Mouse (Mus musculus) midbrain, embryonic 11.5 days (tissue): Measurements from ENCODE around the gene Zfp318. TPM values are rescaled to one million over a fixed set of nuclear protein-coding genes. Genes with fewer than 3 reads are reported as not detected.

Experiments used
- ATAC-seq: fragments of 200-750 bp; cut with Nextera tagmentation; 2 replicates; pipeline ENCODE4 v1.8.0; 2017; ENCODE audit warnings: moderate TSS enrichment, moderate library complexity; ENCODE audit not compliant: low FRiP score
- DNase-seq: peaks from one replicate; pipeline ENCODE4 v3.0.0; 2015; ENCODE audit warnings: low spot score; ENCODE audit errors: missing footprints
- H3K27ac ChIP-seq: fragments of 300-500 bp; sonication (generic); 2 replicates; pipeline ENCODE4 v1.5.1; 2014; ENCODE audit warnings: low read depth, low read length
- H3K27me3 ChIP-seq: fragments of 300-500 bp; sonication (generic); 2 replicates; pipeline ENCODE4 v1.6.1; 2014; ENCODE audit warnings: mild to moderate bottlenecking, low read length, moderate library complexity, mixed read lengths; ENCODE audit not compliant: control insufficient read depth, insufficient read depth
- H3K36me3 ChIP-seq: fragments of 300-500 bp; sonication (generic); 2 replicates; pipeline ENCODE4 v1.6.1; 2014; ENCODE audit warnings: mild to moderate bottlenecking, low read length, moderate library complexity, mixed read lengths; ENCODE audit not compliant: control insufficient read depth, insufficient read depth
- H3K4me1 ChIP-seq: fragments of 300-500 bp; sonication (generic); 2 replicates; pipeline ENCODE4 v1.6.1; 2014; ENCODE audit warnings: low read length; ENCODE audit not compliant: control insufficient read depth, insufficient read depth
- H3K4me2 ChIP-seq: fragments of 300-500 bp; sonication (generic); 2 replicates; pipeline ENCODE4 v1.6.1; 2014; ENCODE audit warnings: mild to moderate bottlenecking, moderate library complexity
- H3K4me3 ChIP-seq: fragments of 300-500 bp; sonication (generic); 2 replicates; pipeline ENCODE4 v1.5.1; 2014; ENCODE audit warnings: low read depth, low read length
- H3K9ac ChIP-seq: fragments of 300-500 bp; sonication (generic); 2 replicates; pipeline ENCODE4 v1.6.1; 2014; ENCODE audit warnings: low read length
- H3K9me3 ChIP-seq: fragments of 300-500 bp; sonication (generic); 2 replicates; pipeline ENCODE4 v1.6.1; 2016; ENCODE audit warnings: low read length; ENCODE audit not compliant: control insufficient read depth
- WGBS: fragments of 180-500 bp; shearing (Covaris S2); extraction: QIAGEN DNeasy Blood & Tissue Kit; methylation state at CpG from one replicate; pipeline ENCODE4 v1.1.7; 2014; 5-methylcytosine and 5-hydroxymethylcytosine counted together
- polyA plus RNA-seq: library from polyadenylated mRNA; unstranded; fragments of >200 nt; fragmentation: Nextera tagmentation; extraction: Ambion mirVana; gene quantifications from 2 replicates; pipeline ENCODE4 v1.2.1, GENCODE M21; 2014

Gene Zfp318
- polyA plus RNA-seq, 1 experiment from 2014 or later: 14.0 TPM

DNA sequence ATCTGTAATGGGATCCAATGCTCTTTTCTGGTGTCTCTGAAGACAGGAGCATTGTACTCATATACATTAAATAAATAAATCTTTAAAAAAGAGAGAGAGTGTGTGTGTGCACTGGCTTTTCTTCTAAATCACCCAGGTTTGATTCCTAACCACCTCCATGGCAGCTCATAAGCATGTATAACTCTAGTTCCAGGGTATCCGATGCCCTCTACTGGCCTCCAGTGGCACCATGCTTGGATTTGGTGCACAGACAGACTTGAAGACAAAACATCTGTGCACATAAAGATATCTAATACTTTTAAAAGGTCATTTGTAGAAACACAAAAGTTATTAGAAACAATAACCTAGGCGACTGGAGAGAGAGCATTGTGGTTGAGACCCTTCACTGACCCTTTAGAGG, 9.5 kb downstream of the Zfp318 start:
- H3K27me3 ChIP-seq: no peaks in the 10 kb centered on the region
- H3K9me3 ChIP-seq: no peaks in the 10 kb centered on the region
- peaks cover 8% of the 10 kb centered on the region for H3K36me3 ChIP-seq
- no peak overlapping the region for H3K4me3 ChIP-seq
- no peak overlapping the region for H3K4me2 ChIP-seq
- no peak for DNase-seq
- no peak overlapping the region for H3K9ac ChIP-seq
- no peak for ATAC-seq
- 51% methylated on average over 2 of the region's 2 CpGs for WGBS
- no peaks in the 10 kb centered on the region for H3K4me1 ChIP-seq
- no peak overlapping the region for H3K27ac ChIP-seq

DNA sequence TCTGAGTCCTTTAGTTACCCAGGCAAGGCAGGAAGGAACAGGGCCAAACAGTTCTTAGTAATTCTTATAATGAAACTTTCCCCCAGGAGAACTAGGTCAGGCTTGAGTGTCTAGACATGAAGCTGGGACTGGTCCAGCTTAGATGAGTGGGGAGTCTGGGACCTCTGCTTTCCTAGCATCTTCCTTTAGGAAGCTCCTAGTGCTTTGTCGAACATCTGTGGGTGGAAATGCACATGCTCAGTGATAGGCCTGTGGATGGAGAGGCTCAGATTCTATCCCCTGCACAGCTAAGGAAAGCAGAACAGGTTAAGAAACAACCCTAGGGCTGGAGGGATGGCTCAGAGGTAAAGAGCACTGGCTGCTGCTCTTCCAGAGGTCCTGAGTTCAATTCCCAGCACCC, 11.1 kb downstream of the Zfp318 start:
- no peak overlapping the region for H3K9ac ChIP-seq
- H3K36me3 ChIP-seq: peaks cover 7% of the 10 kb centered on the region; the same call in 1 of the 2 replicates
- H3K4me3 ChIP-seq: no peak overlapping the region
- no peaks in the 10 kb centered on the region for H3K27me3 ChIP-seq
- ATAC-seq (no peak), DNase-seq (no peak)
- H3K4me1 ChIP-seq: no peaks in the 10 kb centered on the region
- H3K9me3 ChIP-seq: no peaks in the 10 kb centered on the region
- WGBS: 75% methylated on average over 1 of the region's 1 CpGs
- no peak overlapping the region for H3K4me2 ChIP-seq
- H3K27ac ChIP-seq: no peak overlapping the region

DNA sequence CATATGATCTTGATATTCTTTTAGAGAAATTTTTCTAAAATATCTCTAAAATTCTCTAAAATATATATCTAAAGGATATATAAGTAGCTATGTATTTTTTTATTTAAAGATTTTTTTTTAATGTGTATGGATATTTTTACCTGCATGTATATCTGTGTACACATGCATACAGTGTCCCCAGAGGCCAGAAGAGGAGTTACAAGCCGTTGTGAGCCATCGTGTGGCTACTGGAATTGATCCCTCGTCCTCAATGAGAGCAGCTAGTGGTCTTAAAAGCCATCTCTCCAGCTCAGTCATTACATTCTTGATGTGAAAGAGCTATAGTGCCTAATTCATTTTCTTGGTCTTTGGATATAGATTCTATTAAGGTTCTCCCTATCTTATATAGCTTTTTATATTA, 24.9 kb downstream of the Zfp318 start:
- Histone ChIP-seq H3K4me2 (no peak overlapping the region), H3K4me3 (no peak overlapping the region), H3K27me3 (no peaks in the 10 kb centered on the region), H3K9ac (no peak overlapping the region), H3K4me1 (no peaks in the 10 kb centered on the region), H3K9me3 (no peaks in the 10 kb centered on the region), H3K36me3 (peaks cover 21% of the 10 kb centered on the region), H3K27ac (no peak overlapping the region)
- 36% methylated on average over 3 of the region's 3 CpGs for WGBS
- ATAC-seq (no peak), DNase-seq (peak; percentile 26)

DNA sequence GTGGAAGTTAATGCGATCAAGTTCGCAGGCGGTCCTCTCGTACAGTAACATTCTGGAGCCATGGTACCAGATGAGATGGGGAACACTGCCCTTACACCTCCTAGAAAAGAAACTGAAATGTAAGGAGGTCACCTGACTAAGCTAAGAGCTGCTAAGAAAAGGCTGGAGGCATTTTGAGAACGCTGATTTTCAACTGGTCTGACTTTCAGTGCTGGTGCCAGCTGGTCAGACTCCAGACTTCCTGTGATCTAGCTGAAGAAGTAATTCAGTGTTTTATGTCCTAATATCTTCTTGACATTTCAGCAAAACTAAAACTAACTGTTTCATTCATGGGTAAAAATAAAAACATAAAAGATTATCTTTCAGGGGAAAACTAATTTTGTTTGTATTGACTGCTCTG, 35.1 kb downstream of the Zfp318 start:
- no peak overlapping the region for H3K27ac ChIP-seq
- DNase-seq (no peak), ATAC-seq (no peak)
- no peak overlapping the region for H3K4me3 ChIP-seq
- WGBS: 87% methylated on average over 5 of the region's 5 CpGs
- H3K9ac ChIP-seq: no peak overlapping the region
- no peak overlapping the region for H3K4me2 ChIP-seq
- 0 out of 2 replicates have a peak, but pooled peaks cover 3% of the 10 kb centered on the region for H3K36me3 ChIP-seq
- H3K27me3 ChIP-seq: no peaks in the 10 kb centered on the region
- no peaks in the 10 kb centered on the region for H3K9me3 ChIP-seq
- no peaks in the 10 kb centered on the region for H3K4me1 ChIP-seq

DNA sequence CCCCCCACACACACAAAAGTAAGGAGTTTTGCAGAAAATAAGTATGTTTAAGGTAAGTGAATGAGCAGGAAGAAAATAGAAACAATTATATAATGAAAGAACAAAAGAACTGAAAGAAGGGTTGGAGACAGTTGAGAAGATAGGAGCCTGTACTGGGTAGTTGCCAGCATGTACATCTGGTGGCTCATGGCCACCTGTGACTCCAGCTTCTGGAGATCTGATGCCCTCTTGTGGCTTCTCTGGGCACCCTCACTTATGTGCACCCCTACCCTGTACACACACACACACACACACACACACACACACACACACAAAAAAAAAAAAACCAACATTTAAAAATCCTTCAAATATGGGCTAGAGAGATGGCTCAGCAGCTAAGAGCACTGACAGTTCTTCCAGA, 36.2 kb downstream of the Zfp318 start:
- Histone ChIP-seq H3K4me3 (no peak overlapping the region), H3K4me2 (no peak overlapping the region), H3K27me3 (no peaks in the 10 kb centered on the region), H3K36me3 (no peaks in the 10 kb centered on the region), H3K9ac (no peak overlapping the region), H3K4me1 (no peaks in the 10 kb centered on the region), H3K27ac (no peak overlapping the region), H3K9me3 (no peaks in the 10 kb centered on the region)
- ATAC-seq (no peak), DNase-seq (no peak)

DNA sequence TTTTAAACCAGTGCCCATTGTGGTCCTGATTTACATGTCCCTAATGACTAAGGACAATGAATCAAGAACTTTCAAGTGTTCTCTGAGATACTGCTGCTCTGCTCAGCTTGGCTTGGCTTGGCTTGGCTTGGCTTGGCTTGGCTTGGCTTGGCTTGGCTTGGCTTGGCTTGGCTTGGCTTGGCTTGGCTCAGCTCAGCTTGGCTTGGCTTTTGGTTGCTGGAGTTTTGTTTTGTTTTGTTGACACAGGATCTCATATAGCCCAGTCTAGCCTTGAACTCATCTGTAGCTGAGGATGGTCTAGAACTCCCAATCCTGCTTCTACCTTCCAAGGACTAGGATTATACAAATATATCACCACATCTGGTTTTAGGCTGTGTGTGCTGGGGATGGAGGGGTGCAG, 43.0 kb downstream of the Zfp318 start:
- H3K4me1 ChIP-seq: no peaks in the 10 kb centered on the region; the same call in 1 of the 2 replicates

DNA sequence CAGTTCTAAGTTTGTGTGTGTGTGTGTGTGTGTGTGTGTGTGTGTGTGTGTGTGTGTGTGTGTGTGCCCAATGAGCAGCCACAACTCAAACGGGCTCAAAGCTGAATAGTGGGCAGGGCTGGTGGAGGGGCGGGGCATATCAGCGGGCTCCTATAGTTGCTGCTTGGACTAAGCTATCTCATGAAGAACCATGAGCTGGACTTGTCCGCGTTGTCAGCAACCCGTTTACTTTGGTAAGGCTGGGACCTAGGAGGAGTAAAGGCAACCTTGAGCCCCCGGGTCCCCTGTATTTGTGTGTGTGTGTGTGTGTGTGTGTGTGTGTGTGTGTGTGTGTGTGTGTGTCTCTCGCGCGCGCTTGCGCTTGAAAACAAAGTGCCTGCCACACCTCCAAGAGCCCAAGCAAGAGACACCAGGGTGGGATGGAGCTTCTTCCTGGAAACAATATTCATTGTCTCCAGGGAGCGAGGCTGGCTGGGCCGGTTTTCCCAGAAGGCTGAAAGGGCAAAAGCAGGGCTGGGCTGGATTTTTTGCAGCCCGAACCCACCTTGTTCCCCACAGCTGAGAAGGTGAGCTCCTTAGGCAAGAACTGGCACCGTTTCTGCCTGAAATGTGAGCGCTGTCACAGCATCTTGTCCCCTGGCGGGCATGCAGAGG, 45.4 kb downstream of the Zfp318 start, which contains the start of gene Crip3:
Gene Crip3 (plus strand): TSS at position 166 of the 654 bp plus-strand sequence.
- DNase-seq (no peak), ATAC-seq (0 out of 2 replicates have a peak, but pooled peaks have one; percentile 33)
- Histone ChIP-seq H3K4me2 (peak within 1 kb of the TSS; percentile 32; the same call in 1 of the 2 replicates), H3K27me3 (no peaks in the 10 kb centered on the region), H3K9me3 (no peaks in the 10 kb centered on the region), H3K9ac (no peak within 1 kb of the TSS), H3K36me3 (no peaks in the 10 kb centered on the region), H3K4me1 (peaks cover 2% of the 10 kb centered on the region), H3K4me3 (no peak within 1 kb of the TSS), H3K27ac (no peak within 1 kb of the TSS)
- 10% methylated on average over 18 of the region's 18 CpGs for WGBS

More for the DNA sequence above, 43.0 kb downstream of the Zfp318 start:
- H3K9ac ChIP-seq: no peak overlapping the region
- no peaks in the 10 kb centered on the region for H3K27me3 ChIP-seq
- H3K4me3 ChIP-seq: no peak overlapping the region
- no peak overlapping the region for H3K27ac ChIP-seq
- no peaks in the 10 kb centered on the region for H3K9me3 ChIP-seq
- H3K4me2 ChIP-seq: no peak overlapping the region
- no peaks in the 10 kb centered on the region for H3K36me3 ChIP-seq
- no peak for DNase-seq
- no peak for ATAC-seq

DNA sequence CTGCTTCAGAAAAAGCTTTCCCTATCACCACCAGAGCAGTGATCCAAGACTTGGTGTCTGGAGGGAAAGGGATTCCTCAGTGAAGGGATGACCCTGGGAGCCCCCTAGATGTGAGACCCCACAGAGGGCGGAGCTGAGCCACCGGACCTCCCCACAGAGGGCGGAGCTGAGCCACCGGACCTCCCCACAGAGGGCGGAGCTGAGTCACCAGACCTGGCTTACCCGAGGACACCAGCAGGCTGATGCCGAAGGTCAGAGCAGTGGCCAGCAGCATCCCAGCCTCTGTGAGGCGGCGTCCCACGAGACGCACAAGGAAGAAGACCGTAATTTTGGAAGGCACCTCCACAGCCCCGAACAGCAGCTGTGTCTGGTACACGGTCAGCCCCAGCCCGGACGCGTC, 50.1 kb downstream of the Zfp318 start:
- ATAC-seq (peak; percentile 78), DNase-seq (peak; percentile 91)
- Histone ChIP-seq H3K27me3 (no peaks in the 10 kb centered on the region), H3K4me3 (peak overlapping the region; percentile 4; the same call in 1 of the 2 replicates), H3K36me3 (no peaks in the 10 kb centered on the region), H3K9me3 (no peaks in the 10 kb centered on the region), H3K4me2 (peak overlapping the region; percentile 41), H3K27ac (no peak overlapping the region), H3K4me1 (peaks cover 5% of the 10 kb centered on the region), H3K9ac (0 out of 2 replicates have a peak overlapping the region, but pooled peaks have one; percentile 3)
- 5% methylated on average over 17 of the region's 17 CpGs for WGBS

DNA sequence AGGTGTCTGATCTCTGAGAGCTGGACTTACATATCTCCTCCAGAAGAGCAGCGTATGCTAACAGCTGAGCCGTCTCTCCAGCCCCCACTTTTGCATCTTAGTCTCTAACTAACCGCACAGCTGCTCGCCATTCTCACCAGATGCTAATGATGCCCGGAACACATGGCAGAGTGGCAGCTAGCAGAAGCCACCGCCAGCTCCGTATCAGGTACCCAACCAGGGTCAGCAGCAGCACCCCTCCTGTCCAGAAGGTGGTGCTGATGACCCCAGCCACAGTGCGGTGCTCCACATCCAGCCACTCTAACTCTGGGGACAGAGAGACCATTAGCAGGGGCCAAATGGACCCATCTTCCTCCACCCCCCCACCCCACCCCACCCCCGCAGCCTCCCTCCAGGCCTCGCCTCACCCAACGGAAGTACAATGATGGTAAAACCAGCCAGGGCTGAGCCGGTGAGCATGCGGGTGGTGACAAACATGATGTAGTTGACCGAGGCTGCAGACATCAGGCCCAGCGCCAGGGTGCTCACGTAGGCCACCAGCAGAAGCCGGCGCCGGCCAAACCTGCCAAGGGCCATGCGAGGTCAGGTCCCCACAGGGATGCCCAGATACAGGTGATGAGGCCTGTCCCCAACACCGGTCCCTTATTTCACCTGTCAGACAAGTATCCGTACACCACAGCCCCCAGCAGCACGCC, 53.3 kb downstream of the Zfp318 start:
- H3K9ac ChIP-seq: no peak overlapping the region; the same call in 1 of the 2 replicates
- H3K9me3 ChIP-seq: no peaks in the 10 kb centered on the region
- H3K4me3 ChIP-seq: 0 out of 2 replicates have a peak overlapping the region, but pooled peaks have one; percentile 4
- WGBS: 30% methylated on average over 23 of the region's 23 CpGs
- H3K36me3 ChIP-seq: no peaks in the 10 kb centered on the region
- DNase-seq: no peak
- peaks cover 5% of the 10 kb centered on the region; the same call in 1 of the 2 replicates for H3K4me1 ChIP-seq
- peak; percentile 73 for ATAC-seq
- no peak overlapping the region for H3K27ac ChIP-seq
- H3K27me3 ChIP-seq: no peaks in the 10 kb centered on the region
- no peak overlapping the region for H3K4me2 ChIP-seq
